Mouse (Mus musculus): ENCODE data around the gene Klk15. TPM values are rescaled to one million over a fixed set of nuclear protein-coding genes. Genes with fewer than 3 reads are reported as not detected.

Gene Klk15
- not detected in 2 replicates for polyA plus RNA-seq (2012; ENCODE audit: low replicate concordance)

DNA sequence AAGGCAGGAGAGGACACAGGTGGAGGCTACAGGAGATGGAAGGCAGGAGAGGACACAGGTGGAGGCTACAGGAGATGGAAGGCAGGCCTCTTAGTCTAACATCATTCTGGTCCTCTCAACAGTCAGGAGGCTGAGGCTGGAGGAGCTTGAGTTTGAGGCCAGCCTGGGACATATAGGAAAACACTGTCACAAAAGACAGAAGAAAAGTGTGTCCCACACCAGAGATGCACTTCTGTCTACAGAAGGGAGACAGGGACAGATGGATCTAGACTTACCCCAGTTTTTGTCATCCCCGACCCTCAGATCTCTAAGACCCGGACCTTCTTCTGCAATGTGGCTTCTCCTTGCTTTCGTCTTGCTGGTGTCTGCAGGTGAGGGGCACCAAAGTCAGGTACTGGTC, at the start of gene Klk15:
Gene Klk15 (plus strand): TSS at position 301 of the 400 bp plus-strand sequence.

DNA sequence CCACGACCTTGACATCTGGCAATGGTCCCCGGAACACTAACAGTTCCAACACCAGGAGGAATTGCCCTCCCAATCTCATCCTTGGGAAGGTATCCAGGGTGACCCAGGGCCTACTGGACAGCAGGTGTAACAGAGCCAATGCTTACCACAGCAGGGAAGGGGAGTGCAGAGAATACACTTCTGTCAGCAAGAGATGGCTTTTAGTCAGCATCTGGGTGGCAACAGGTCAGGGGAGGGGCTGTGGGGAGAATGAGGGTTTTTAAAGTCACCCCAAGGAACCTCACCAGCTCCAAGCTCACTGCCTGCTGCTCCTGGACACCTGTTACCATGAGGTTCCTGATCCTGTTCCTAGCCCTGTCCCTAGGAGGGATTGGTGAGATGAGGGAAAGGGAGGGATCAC, 16.8 kb downstream of the Klk15 start, which contains the start of gene Klk1b8:
Gene Klk1b8 (plus strand): TSS at position 301 of the 400 bp plus-strand sequence.

DNA sequence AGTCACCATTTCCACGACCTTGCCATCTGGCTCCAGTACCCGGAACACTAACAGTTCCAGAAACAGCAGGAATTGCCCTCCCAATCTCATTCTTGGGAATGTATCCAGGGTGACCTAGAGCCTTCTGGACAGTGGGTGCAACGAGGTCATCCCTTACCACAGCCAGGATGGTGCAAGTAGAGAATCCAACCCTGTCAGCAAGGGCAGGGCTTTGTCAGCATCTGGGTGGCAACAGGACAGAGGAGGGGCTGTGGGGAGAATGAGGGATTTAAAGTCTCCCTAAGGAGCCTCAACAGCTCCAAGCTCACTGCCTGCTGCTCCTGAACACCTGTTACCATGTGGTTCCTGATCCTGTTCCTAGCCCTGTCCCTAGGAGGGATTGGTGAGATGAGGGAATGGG, 32.9 kb downstream of the Klk15 start, which contains the start of gene Klk1b1:
Gene Klk1b1 (plus strand): TSS at position 301 of the 400 bp plus-strand sequence.

DNA sequence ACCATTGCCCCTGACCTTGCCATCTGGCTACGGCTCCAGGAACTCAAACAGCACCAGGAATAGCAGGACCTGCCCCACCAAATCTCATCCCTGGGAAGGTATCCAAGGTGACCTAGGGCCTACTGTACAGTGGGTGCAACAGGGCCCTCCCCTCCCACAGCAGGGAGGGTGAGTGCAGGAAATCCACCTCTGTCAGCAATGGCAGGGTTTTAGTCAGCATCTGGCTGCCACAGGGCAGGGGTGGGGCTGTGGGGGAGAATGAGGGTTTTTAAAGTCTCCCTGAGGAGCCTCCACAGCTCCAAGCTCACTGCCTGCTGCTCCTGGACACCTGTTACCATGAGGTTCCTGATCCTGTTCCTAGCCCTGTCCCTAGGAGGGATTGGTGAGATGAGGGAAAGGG, 42.2 kb downstream of the Klk15 start, which contains the start of gene Klk1b9:
Gene Klk1b9 (plus strand): TSS at position 301 of the 400 bp plus-strand sequence.

Other genes starting within 250 kb of the Klk15 start
- gene Klk14, start 243.3 kb upstream of the Klk15 start, polyA plus RNA-seq (2012; ENCODE audit: low replicate concordance) = not detected in 2 replicates
- gene Klk13, start 221.2 kb upstream of the Klk15 start, polyA plus RNA-seq (2012; ENCODE audit: low replicate concordance) = not detected in 2 replicates
- gene Klk12, start 164.8 kb upstream of the Klk15 start, polyA plus RNA-seq (2012; ENCODE audit: low replicate concordance) = not detected in 2 replicates
- gene Klk11, start 159.1 kb upstream of the Klk15 start, polyA plus RNA-seq (2012; ENCODE audit: low replicate concordance) = not detected in 2 replicates
- gene Klk10, start 152.7 kb upstream of the Klk15 start, polyA plus RNA-seq (2012; ENCODE audit: low replicate concordance) = not detected in 2 replicates
- gene Klk9, start 141.8 kb upstream of the Klk15 start, polyA plus RNA-seq (2012; ENCODE audit: low replicate concordance) = not detected in 2 replicates
- gene Klk8, start 136.2 kb upstream of the Klk15 start, polyA plus RNA-seq (2012; ENCODE audit: low replicate concordance) = 2.1 and 2.4 TPM in 2 replicates
- gene Klk7, start 122.4 kb upstream of the Klk15 start, polyA plus RNA-seq (2012; ENCODE audit: low replicate concordance) = not detected in 2 replicates
- not detected in 2 replicates for gene Klk6, start 109.2 kb upstream of the Klk15 start, polyA plus RNA-seq (2012; ENCODE audit: low replicate concordance)
- not detected in 2 replicates for gene Klk5, start 91.8 kb upstream of the Klk15 start, polyA plus RNA-seq (2012; ENCODE audit: low replicate concordance)
- gene Klk4, start 52.6 kb upstream of the Klk15 start, polyA plus RNA-seq (2012; ENCODE audit: low replicate concordance) = 0.33 TPM in 1 of 2 replicates, not detected in the other
- gene Klk1b8, start 16.9 kb downstream of the Klk15 start, polyA plus RNA-seq (2012; ENCODE audit: low replicate concordance) = not detected in 2 replicates
- not detected in 2 replicates for gene Klk1b1, start 33.0 kb downstream of the Klk15 start, polyA plus RNA-seq (2012; ENCODE audit: low replicate concordance)
- not detected in 2 replicates for gene Klk1b9, start 42.3 kb downstream of the Klk15 start, polyA plus RNA-seq (2012; ENCODE audit: low replicate concordance)
- not detected in 2 replicates for gene Klk1b11, start 62.1 kb downstream of the Klk15 start, polyA plus RNA-seq (2012; ENCODE audit: low replicate concordance)
- not detected in 2 replicates for gene Klk1b26, start 78.4 kb downstream of the Klk15 start, polyA plus RNA-seq (2012; ENCODE audit: low replicate concordance)
- gene Klk1b27, start 118.5 kb downstream of the Klk15 start, polyA plus RNA-seq (2012; ENCODE audit: low replicate concordance) = 1.8 TPM in 1 of 2 replicates, not detected in the other
- gene Klk1b21, start 168.6 kb downstream of the Klk15 start, polyA plus RNA-seq (2012; ENCODE audit: low replicate concordance) = 0.28 TPM in 1 of 2 replicates, not detected in the other
- gene Klk1b22, start 178.9 kb downstream of the Klk15 start, polyA plus RNA-seq (2012; ENCODE audit: low replicate concordance) = not detected in 2 replicates
- gene Klk1b16, start 203.0 kb downstream of the Klk15 start, polyA plus RNA-seq (2012; ENCODE audit: low replicate concordance) = not detected in 2 replicates